Mouse (Mus musculus) cerebellum, postnatal 36 days (tissue): ENCODE data around the gene Pcnx2.

Source experiments
- DNase-seq, 2 experiments: peaks; one replicate each; pipeline ENCODE4 v3.0.0; 2021 to 2022; ENCODE audit warnings: mixed read lengths in 2 of 2

Gene Pcnx2

DNA sequence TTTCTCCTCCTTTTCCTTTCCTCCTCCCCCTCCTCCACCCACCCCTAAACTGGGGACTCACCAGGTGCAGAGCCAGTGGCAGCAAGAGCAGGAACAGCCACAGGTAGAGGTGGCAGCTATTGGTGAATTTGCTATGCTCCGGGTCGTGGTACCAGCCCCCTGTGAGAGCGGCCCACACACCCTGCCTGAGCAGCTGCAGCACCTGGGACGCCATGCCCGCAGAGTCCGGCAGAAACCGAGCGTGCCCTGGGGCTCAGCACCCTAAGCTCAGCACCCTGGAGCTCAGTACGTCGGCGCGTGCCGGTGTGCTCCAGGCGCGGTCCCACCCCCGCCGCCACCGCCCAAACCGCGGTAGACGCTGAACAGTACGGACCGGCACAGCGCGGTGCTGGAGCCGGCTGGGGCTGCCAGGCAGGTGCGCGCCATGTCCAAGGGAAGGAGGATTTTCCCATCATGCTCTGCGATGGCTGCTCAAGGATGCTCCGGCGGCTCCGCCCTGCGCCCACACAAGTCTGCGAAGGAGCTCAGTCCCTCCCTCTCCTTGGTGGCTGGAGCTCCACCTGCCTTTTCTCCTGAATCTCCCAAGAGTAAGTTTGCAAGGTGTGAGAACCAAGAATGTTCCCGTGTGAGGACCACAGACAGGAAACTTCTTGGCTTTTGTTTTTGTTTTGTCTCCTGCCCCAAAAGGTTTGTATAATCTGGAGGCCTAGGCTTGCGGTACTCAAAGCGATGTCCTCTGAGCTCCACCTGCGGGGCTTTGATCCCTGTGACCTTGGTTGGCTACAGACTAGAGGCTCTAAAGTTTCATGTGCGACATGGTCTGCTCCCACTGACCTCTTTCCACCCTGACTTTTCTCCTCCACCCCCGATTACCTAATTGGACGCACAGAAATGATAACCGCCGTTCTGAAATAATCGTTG lies at the start of gene Pcnx2:
TSS of gene Pcnx2 (minus strand) at position 450 of the 921 bp plus-strand sequence.
- DNase-seq, result peak; percentile 89 to 91

DNA sequence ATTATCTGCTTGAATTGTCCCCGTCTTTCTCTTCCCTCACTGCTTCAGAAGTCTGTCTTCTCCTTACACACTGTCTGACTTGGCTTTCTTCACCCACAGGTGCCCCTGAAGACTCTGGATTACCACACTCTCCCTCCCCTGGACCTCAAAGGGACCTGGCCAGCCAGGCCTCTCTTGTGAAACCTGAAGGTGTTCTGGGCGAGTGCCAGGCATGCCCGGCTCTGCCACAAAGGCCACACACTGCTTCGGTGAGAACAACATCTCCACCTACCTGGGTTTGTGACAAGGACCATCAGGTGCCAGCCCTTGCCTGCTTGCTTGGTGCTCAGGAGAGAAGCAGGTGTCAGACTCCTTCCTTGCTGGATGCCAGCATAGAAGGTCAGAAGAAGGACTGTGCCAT lies 46.4 kb upstream of the Pcnx2 start:
- no peak for DNase-seq

DNA sequence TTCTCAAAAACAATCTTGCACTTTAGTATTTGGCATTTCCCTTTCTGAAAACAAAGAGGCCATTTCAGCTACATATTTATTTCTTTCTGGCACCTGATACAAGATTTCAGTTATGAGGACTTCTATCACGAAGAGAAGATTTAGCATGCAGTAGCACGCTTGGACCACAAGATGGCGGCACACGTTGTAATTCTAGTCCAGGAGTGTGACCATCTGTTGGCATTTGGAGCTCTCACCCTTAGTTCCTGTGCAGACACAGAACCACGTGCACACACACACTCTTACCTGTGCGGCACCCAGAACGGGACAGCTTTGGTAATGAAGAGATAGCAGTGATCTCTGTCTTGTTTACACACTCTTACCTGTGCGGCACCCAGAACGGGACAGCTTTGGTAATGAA lies 37.5 kb upstream of the Pcnx2 start:
- DNase-seq, result peak; percentile 82 to 86

DNA sequence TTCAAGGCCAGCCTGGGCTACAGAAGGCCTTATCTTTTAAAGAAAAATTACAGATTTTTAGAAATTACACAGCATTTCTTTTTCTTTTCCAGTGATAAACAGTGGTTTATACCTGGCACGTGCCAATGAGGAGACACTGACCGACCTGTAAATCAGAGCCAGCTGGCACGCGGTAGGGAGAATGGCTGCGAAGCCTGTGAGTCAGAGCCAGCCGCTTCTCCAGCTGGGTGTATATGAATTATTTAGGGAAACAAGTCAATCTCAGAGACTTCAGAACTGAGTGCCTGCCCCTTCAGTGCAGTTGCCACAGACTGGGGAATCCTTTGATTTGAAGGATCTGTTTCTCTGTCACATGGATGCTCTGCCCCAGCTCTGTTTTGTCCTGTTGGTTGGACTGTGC lies 33.7 kb upstream of the Pcnx2 start:
- DNase-seq, result no peak

DNA sequence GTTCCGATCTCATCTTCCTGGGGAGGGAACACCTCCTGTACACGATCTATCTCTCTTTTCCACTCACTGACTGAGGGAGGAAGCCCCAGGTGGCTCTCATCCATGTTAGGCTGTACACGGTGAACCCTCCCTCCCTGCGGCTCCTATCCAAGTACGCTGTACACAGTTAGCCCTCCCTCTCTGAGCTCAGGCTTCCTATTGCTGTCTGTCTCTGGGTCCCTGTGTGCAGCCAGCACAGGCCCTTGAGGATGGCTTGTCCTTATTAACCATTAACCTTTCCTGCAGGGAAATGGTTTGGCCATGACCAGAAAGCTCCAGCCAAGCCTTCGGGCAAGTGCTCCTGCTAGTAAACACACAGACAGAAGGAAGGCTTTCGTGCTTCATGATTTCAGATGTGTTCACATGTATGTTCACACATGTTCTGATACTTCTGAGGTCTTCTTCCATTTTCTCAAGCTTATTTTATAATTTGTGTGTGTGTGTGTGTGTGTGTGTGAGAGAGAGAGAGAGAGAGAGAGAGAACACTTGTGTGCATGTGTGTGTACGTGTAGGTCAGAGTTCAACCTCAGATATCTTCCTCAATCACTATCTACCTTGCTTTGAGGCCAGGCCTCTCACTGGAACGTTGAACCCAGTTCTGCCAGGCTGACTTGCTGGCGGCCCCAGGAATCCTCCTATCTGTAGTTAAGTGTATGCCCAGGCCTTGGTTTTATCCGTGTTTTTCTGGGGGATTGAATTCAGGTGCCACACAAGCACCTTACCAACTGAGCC lies 32.3 kb upstream of the Pcnx2 start:
- no peak for DNase-seq

DNA sequence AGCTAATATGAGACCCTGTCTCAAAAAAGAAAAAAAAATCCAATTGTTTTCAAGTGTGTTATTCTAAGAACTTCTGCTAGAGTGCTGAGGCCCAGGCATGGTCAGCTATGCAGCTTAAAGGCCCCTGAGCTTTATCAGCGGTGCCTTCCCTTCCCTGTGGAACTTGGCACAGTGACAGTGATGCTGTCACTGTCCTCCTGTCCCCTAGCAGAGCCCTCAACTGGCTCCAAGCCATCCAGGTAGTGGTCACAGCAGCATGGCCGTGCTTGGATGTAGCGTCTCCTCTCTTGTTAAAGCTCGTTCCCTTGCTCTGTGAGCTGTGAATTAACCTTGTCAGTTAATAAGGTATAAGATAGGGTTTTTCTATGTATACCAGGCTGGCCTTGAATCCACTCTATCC lies 28.5 kb upstream of the Pcnx2 start:
- DNase-seq, result no peak

DNA sequence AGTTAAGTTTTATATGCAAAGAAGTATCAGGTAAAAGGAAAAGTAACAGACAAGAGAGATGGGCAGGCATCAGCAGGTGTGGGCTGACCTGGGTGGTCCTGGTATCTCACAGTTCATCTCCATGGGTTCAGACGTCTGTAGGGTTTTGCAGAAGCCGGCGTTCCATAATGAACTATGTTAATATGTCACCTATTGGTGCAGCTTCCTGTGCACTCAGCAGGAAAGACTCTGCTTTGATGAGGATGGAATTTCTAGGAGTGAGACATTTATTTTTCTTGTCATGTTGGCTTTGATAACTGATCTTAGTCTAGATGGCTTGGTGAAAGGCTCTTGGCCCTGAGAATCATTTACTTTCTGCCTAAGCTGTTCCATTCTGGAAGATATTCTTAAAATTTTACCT lies 24.2 kb upstream of the Pcnx2 start:
- no peak for DNase-seq

DNA sequence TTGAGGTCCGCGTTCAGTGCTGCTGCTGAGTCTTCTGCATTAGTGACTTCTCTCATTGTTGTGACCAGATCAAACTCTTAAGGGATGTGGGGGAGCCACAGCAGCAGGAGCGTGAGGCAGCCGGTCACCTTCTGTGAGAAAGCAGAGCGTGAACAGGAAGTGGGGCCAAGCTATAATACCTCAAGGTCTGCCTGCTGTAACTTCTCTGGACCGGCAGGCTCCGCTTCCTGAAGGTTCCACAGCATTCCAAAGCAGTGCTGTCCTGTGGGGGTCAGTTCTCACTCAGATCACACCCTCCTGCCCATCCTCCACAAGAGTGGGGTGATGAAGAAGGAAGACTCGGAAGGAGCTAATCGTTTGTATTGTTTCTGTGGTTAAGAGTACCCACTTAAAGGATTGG lies 22.6 kb upstream of the Pcnx2 start:
- DNase-seq, result no peak

DNA sequence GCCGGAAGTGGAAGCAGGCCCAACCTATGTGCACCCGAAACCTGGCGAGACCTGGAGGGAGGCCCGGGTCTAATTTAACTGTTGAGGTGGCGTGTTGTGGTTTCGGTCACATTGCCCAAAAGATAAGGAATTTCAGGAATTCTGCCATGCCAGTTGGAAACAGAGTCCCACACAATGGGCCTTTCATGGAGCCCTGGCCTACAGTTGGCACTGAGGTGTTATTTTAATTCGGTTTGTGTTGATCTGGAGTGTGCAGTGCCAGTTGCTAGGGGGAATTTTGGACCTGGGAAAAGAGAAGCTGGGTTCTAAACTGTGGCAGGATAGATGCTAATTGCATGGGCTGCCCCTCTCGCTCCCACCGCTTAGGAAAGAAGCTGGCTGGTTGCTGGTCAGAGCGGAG lies 22.2 kb upstream of the Pcnx2 start:
- no peak for DNase-seq

DNA sequence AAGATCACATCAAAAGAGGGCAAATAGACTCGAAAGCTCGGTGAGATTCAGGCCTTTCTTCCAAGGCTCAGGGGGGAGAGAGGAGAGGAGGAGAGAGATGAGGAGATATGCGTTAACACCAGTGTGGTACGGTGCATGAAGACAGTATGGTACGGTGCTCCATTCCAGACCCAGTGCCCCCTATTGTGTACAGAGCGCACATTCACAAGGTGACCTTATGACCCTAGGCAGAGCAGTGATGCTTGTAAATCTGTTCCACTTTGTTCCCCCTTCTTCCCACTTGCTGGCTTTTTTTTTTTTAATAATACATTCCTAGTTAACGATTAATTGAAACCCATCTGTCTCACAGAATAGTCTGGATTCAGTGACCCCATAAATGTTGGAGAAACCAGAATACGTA lies 21.4 kb upstream of the Pcnx2 start:
- DNase-seq, result no peak

DNA sequence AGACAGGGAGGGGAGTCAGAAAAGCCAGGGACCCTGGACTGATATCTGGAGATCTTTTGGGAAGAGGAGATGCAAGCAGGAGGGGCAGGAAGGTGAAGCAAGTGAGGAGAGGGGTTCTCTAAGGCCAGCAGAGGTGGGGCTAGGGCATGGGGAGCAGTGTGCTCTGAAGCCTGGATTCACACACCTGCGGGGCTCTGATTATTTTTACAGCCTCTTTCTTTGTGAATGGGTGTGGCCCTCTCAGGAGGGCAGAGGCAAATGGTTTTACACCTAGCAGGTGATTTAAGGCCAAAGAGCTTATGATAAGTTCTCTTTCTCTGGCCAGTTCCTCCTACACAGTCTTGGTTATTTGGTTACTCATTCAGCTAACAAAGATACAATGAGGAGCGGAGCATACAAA lies 20.6 kb upstream of the Pcnx2 start:
- DNase-seq, result no peak

DNA sequence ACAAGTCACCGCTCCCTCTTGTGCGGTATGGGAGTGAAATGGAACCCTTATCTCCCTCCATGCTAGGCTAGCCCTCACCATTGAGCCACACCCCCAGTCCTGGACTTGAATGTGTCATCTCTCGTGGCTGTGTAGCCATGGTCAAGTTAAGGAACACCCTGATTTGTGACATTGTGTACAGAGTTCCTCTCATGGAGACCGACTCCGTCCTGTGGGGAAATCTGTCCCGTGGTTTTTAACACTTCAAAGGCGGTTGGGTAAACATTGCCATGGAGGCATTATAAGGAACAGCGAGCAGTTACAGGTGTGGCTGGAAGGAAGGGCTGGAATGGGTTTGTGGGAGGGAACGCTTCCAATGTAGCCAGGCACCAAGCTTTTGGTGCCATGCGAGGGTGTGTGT lies 18.9 kb upstream of the Pcnx2 start:
- no peak for DNase-seq

DNA sequence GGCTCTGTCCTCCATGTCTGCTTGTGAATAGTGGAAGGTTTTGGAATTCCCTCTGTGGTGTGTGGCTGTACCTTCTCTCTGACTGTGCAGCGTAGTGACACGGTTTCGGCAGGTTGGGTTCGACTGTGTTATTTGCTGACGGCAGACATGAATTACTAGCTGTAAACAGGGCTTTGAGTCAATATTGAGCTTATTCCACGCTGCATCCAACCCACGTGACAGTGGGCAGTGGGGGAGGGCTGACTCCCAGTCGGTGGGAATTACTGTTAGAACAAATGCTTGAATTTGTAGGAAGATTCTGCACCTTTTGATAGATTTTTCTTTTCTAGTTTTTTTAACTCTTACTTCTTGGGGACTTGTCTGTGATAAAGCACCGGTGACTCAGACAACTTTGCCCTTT lies 16.3 kb upstream of the Pcnx2 start:
- no peak for DNase-seq

DNA sequence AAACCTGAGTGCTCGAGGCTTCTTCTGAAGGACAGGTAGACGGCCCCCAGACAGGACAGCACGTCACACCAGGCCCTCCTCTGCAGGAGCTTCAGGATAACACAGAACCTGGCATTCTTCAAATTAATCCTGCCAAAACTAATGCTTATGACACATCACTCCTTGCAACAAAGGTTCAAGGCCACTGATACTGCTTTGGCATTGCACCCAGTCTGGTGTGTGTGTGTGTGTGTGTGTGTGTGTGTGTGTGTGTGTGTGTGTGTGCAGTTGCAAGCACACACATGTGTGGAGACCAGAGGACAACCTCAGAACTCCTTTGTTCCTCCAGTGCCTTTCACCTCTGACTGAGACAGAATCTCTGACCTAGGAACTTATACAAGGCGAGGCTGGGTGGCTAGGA lies 15.1 kb upstream of the Pcnx2 start:
- DNase-seq, result no peak

DNA sequence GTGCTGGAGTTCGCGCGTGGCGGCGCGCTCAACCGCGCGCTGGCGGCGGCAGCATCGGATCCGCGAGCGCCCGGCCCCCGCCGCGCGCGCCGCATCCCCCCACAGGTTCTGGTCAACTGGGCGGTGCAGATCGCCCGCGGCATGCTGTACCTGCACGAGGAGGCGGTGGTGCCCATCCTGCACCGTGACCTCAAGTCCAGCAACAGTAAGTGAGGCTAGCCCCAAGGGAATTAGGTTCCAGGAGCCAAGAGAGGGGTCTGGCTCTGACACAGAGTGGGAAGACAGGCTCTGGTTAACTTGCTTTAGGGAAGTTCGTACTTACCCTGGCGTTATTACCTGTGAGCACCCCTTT lies 13.1 kb upstream of the Pcnx2 start:
- DNase-seq, result no peak

DNA sequence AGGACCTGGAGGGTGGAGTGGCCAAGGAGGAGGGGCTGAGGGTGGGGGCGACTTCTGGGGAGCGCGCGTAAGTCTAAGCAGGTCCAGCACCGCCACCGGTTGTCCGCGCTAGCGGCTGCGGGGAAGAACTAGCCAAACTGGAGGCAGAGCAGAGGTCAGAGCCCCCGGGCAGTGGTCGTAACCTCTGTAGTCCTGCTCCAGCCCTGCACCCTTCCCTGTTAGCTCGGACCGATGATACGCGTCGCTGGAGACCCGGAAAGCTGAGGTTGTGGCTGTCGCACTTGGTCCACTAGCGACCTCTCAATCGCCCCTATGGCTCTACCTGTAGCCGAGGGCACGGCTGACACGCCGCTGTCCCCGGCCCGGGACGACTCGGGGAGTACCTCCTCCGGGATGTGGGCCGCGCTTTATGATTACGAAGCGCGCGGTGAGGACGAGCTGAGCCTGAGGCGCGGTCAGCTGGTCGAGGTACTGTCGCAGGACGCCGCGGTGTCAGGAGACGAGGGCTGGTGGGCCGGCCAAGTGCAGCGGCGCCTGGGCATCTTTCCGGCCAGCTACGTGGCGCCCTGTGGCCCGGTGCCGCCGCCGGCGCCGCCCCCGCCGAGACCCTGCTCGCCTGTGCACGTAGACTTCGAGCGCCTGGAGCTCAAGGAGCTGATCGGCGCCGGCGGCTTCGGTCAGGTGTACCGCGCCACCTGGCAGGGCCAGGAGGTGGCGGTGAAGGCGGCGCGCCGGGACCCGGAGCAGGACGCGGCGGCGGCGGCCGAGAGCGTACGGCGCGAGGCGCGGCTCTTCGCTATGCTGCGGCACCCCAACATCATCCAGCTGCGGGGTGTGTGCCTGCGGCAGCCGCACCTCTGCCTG lies 12.5 kb upstream of the Pcnx2 start, which contains the start of gene Map3k21:
TSS of gene Map3k21 (plus strand) at position 86 of the 864 bp plus-strand sequence.
- DNase-seq, result peak; percentile 39 to 49

DNA sequence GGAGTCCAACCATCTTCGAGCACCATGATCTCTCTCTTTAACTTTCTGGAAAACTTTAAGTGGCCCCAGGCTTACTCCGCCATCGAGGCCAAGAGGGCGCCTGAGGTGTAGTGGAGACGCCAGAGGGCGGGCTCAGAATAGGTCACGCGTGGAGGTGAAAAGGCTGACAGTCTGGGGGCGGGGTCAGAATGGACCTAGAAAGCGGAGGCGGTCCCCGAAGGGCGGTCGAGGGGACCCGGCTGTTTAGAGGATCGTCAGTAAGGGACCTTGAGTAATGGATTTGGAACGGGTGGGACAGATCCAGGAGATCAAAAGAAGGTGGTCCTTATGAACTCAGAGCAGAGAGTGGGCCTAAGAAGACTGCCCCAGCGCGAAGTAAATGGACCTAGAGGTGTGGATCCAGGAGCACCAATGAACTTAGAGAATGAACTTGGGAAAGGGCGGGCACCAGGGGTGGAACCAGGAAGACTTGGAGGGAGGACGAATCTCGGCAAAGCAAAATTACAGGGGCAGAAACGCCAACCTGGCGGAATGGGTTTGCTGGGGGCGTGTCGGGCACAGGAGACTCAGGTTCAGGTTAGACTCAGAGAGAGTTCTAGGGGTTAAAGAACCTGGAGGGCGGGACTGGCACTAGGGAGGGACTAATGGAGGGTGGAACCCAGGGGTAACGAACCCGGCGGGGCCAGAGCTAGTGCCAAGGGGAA lies 11.7 kb upstream of the Pcnx2 start:
- no peak for DNase-seq

DNA sequence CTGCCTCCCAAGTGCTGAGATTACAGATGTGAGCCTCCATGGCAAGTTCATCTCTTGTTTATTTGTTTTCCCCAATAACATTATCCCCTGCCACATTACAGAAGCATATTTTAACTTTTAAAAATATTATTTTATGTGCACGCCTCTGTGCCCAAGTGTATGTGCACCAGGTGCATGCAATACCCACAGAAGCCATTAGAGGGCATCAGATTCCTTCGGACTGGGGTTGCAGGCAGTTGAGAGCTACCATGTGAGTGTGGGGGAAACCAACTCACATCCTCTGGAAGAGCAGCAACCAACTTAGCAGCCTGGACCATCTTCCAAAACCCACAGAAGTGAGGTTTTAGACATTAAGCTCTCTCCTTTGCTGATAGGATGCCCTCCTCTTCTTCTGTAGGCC lies 9.2 kb upstream of the Pcnx2 start:
- no peak for DNase-seq

DNA sequence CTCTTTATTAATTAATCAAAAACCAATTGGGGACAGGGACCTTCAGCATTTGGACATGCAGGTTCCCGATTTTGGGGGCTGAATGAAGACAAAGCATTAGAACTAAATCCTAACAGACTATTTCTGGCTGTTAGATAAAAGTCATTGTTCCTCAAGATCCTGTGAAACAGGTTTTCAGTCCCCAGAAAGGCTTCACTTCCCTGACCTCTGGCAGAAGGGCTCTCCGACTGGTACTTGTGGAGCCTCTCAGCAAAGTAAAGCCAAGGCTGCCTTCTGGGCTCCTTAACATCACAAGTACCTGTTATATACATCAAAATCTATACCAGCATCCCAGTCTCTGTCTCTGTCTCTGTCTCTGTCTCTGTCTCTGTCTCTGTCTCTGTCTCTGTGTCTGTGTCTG lies 7.2 kb upstream of the Pcnx2 start:
- DNase-seq, result no peak

DNA sequence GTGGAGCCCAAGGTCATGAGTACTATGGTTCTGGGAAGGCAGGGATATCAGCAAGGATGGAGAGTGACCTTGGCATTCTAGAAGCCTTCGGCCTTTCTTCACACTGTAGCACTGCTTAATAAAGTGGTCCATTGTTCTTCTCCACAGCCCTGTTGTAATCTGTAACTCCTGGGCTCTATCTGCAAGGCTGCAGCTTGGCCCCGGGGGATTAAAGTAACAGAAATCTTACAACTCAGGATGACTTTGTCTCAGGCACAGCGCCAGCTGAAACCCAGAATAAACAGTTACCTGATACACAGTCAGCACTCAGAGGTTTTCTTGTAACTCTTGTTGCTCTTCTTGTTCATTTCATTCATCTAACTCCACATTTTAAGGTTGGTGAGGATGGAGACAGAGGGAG lies 4.4 kb upstream of the Pcnx2 start:
- no peak for DNase-seq

DNA sequence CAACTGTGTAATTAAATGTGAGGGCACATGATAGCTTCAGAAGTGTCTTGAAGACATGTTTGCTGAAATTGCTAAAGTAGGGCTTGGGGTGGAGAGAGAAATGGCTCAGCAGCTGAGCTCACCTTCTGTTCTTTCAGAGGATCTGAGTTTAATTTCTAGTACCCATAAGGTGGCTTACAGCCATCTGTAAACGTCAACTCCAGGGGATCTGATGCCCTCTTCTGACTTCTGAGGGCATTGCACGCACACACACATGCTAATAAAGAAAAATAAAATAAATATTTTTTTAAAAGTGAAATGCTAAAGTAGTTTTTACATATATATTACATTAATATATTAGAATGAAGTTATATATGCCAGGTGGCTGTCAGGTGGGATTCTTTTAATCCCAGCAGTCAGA lies 3.0 kb upstream of the Pcnx2 start:
- DNase-seq, result no peak

DNA sequence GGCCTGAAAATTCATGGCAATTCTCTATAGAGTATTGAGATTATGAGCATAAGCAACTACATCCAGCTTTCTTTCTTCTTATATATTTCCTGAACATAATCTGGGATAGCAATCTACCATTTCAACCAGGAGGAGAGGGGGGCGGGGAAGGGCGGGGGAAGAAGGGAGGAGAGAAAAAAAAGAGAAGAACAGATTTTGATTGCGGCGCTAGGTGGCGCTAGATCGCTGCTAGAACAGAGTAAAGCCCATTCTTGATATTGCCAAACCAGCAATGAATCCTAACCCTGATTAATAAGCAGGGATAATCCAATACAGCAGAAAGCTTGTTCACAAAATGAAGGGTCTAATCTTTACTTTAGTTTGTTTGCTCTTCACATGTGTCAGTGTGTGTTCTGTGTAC lies 782 bp upstream of the Pcnx2 start:
- peak; percentile 77 to 78 for DNase-seq

DNA sequence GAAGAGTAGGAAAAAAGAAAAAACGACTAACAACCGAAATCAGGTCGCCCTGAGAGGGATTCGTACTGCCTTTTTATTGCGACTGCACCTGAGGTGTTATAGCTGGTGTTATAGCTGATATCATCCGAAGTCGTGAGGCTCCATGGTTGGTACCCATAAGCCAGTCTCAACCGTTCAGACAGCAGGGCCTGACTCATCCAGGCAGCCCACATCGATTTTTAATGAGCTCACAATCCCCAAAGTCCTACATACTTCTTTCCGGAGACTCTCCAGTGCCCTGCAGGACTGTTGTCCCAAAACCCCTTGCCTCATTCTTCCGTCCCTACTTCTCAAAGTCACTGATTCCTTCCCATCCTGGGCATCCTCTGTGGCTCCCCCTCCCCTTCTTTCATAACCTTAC lies 729 bp downstream of the Pcnx2 start:
- peak in 1 of 2 experiments; percentile 25 for DNase-seq
